Mouse (Mus musculus) heart, adult 2 months (tissue): ENCODE results near the gene Mef2a. TPM values are rescaled to one million over a fixed set of nuclear protein-coding genes. Genes with fewer than 3 reads are reported as not detected.
A peak's percentile ranks its signal among the peaks of the same experiment; 100 is the strongest.

Experiments used
- DNase-seq, 2 experiments: peaks; one replicate each; pipeline ENCODE4 v3.0.0; 2021
- H3K27ac ChIP-seq: fragments of 200-600 bp; 2 replicates; pipeline ENCODE4 v1.8.1; 2022
- H3K27me3 ChIP-seq: fragments of 200-500 bp; 2 replicates; pipeline ENCODE4 v1.6.1; 2012; ENCODE audit warnings: mild to moderate bottlenecking, low read length, inconsistent platforms, mixed read lengths; ENCODE audit not compliant: control insufficient read depth, insufficient read depth
- H3K36me3 ChIP-seq: fragments of 200-500 bp; 2 replicates; pipeline ENCODE4 v1.6.1; 2012; ENCODE audit warnings: low read length, inconsistent platforms; ENCODE audit not compliant: control insufficient read depth, insufficient read depth
- H3K4me1 ChIP-seq: fragments of 200-500 bp; 2 replicates; pipeline ENCODE4 v1.6.1; 2011; ENCODE audit warnings: low read length; ENCODE audit not compliant: control insufficient read depth, insufficient read depth
- H3K4me3 ChIP-seq: fragments of 200-600 bp; 2 replicates; pipeline ENCODE4 v1.8.1; 2022
- H3K79me2 ChIP-seq: fragments of 200-500 bp; replicated peaks from 2 replicates; pipeline ENCODE4 v1.6.1; 2012; ENCODE audit warnings: mild to moderate bottlenecking, inconsistent platforms, low read length, moderate library complexity, mixed read lengths; ENCODE audit not compliant: control insufficient read depth, insufficient read depth
- H3K9ac ChIP-seq: fragments of 200-500 bp; 2 replicates; pipeline ENCODE4 v1.6.1; 2012; ENCODE audit warnings: low read depth, mild to moderate bottlenecking, control low read depth, inconsistent platforms, low read length, mixed read lengths
- CTCF ChIP-seq: fragments of 200-600 bp; IDR thresholded peaks from 2 replicates; pipeline ENCODE4 v1.8.1; 2022; ENCODE audit warnings: antibody characterized with exemption, mild to moderate bottlenecking, moderate library complexity
- EP300 ChIP-seq: fragments of 200-500 bp; IDR thresholded peaks from 2 replicates; pipeline ENCODE4 v1.6.1; 2011; ENCODE audit warnings: low read depth, low read length, control low read depth; ENCODE audit not compliant: insufficient read depth
- POLR2A ChIP-seq: fragments of 200-500 bp; IDR thresholded peaks from 2 replicates; pipeline ENCODE4 v1.6.1; 2011; ENCODE audit warnings: mild to moderate bottlenecking, low read depth, low read length, control low read depth; ENCODE audit not compliant: insufficient read depth
- WGBS: fragments of 180-500 bp; shearing (Covaris S2); methylation state at CpG from one replicate; pipeline ENCODE4 v1.1.7; 2018; 5-methylcytosine and 5-hydroxymethylcytosine counted together
- intact Hi-C: fragments of 180-260 bp; cut with DNase I; formaldehyde crosslinking; loops from one replicate; pipeline ENCODE4 v1.15.1; 2025
- polyA plus RNA-seq: library from polyadenylated mRNA; depleted of rRNA; stranded (reverse); fragments of >200 nt; gene quantifications from 2 replicates; pipeline ENCODE4 v1.2.3, GENCODE M21; 2012
- total RNA-seq, 2 experiments: library from RNA; stranded (reverse); gene quantifications; 2 replicates each; pipeline ENCODE4 v1.2.3; 2021

Gene Mef2a
- total and polyA plus RNA-seq, 3 experiments, result 73.4 to 141 (median 134) TPM

- intact Hi-C loops, result no loop called here
Measured at GRCm38 (mm10) chr7:67414766-67415165, 42.1 kb upstream of the Mef2a start.

GRCm38 (mm10) chr7:67412686-67413085 is 40.0 kb upstream of the Mef2a start:
- Histone ChIP-seq H3K4me3 (no peak overlapping the region), H3K27ac (no peak overlapping the region), H3K36me3 (no peaks in the 10 kb centered on the region), H3K27me3 (no peaks in the 10 kb centered on the region), H3K4me1 (no peaks in the 10 kb centered on the region; the same call in 1 of the 2 replicates), H3K79me2 (no peaks in the 10 kb centered on the region), H3K9ac (no peak overlapping the region)
- TF ChIP-seq EP300 (no peak), CTCF (no peak)
- 82% methylated on average over 10 of the region's 10 CpGs for WGBS
- intact Hi-C loops, result no loop called here
- DNase-seq, result no peak

More at GRCm38 (mm10) chr7:67414766-67415165, 42.1 kb upstream of the Mef2a start:
- Histone ChIP-seq H3K4me3 (no peak overlapping the region), H3K79me2 (no peaks in the 10 kb centered on the region), H3K27ac (peak overlapping the region; percentile 67), H3K27me3 (no peaks in the 10 kb centered on the region), H3K9ac (no peak overlapping the region), H3K36me3 (no peaks in the 10 kb centered on the region), H3K4me1 (peaks cover 1% of the 10 kb centered on the region)
- TF ChIP-seq EP300, result peak; percentile 61; the same call in 1 of the 2 replicates
- TF ChIP-seq POLR2A, result no peak
- DNase-seq, result peak in 1 of 2 experiments; percentile 53
- 39% methylated on average over 8 of the region's 8 CpGs for WGBS

- no peak overlapping the region for H3K27ac ChIP-seq
- DNase-seq, result no peak
- no peak for TF ChIP-seq CTCF
- H3K79me2 ChIP-seq, result no peaks in the 10 kb centered on the region
- intact Hi-C loops, result no loop called here
- 94% methylated on average over 2 of the region's 2 CpGs for WGBS
- H3K4me1 ChIP-seq, result no peaks in the 10 kb centered on the region
- no peak overlapping the region for H3K9ac ChIP-seq
- no peaks in the 10 kb centered on the region for H3K36me3 ChIP-seq
- H3K27me3 ChIP-seq, result no peaks in the 10 kb centered on the region
- H3K4me3 ChIP-seq, result no peak overlapping the region
Measured at GRCm38 (mm10) chr7:67407019-67407418, 34.4 kb upstream of the Mef2a start.

- Histone ChIP-seq H3K4me3 (no peak overlapping the region), H3K4me1 (no peaks in the 10 kb centered on the region; the same call in 1 of the 2 replicates), H3K36me3 (no peaks in the 10 kb centered on the region), H3K79me2 (no peaks in the 10 kb centered on the region), H3K27me3 (no peaks in the 10 kb centered on the region), H3K9ac (no peak overlapping the region), H3K27ac (no peak overlapping the region)
- 98% methylated on average over 2 of the region's 2 CpGs for WGBS
- TF ChIP-seq POLR2A (no peak), EP300 (no peak), CTCF (no peak)
- intact Hi-C loops, result no loop called here
- no peak for DNase-seq
Measured at GRCm38 (mm10) chr7:67404176-67404575, 31.5 kb upstream of the Mef2a start.

GRCm38 (mm10) chr7:67402353-67402752 is 29.7 kb upstream of the Mef2a start:
- H3K9ac ChIP-seq, result no peak overlapping the region
- no peak for DNase-seq
- no peak overlapping the region for H3K27ac ChIP-seq
- WGBS, result 90% methylated on average over 7 of the region's 7 CpGs
- no peaks in the 10 kb centered on the region; the same call in 1 of the 2 replicates for H3K4me1 ChIP-seq
- intact Hi-C loops, result no loop called here
- H3K4me3 ChIP-seq, result no peak overlapping the region
- TF ChIP-seq POLR2A (no peak), CTCF (no peak), EP300 (no peak)
- no peaks in the 10 kb centered on the region for H3K27me3 ChIP-seq
- H3K36me3 ChIP-seq, result no peaks in the 10 kb centered on the region
- no peaks in the 10 kb centered on the region for H3K79me2 ChIP-seq

- H3K9ac ChIP-seq, result no peak overlapping the region
- no peaks in the 10 kb centered on the region; the same call in 1 of the 2 replicates for H3K4me1 ChIP-seq
- TF ChIP-seq POLR2A, result no peak
- no peak for TF ChIP-seq EP300
- TF ChIP-seq CTCF, result no peak
- no peaks in the 10 kb centered on the region for H3K27me3 ChIP-seq
- WGBS, result 34% methylated on average over 5 of the region's 5 CpGs
- H3K79me2 ChIP-seq, result no peaks in the 10 kb centered on the region
- DNase-seq, result no peak
- intact Hi-C loops, result no loop called here
- H3K36me3 ChIP-seq, result no peaks in the 10 kb centered on the region
- H3K4me3 ChIP-seq, result no peak overlapping the region
- no peak overlapping the region for H3K27ac ChIP-seq
Measured at GRCm38 (mm10) chr7:67401379-67401778, 28.7 kb upstream of the Mef2a start.

- no peak for TF ChIP-seq POLR2A
- TF ChIP-seq EP300, result no peak
- no peak for TF ChIP-seq CTCF
- H3K36me3 ChIP-seq, result no peaks in the 10 kb centered on the region
- WGBS, result 64% methylated on average over 5 of the region's 5 CpGs
- peak overlapping the region; percentile 7; the same call in 1 of the 2 replicates for H3K27ac ChIP-seq
- H3K27me3 ChIP-seq, result no peaks in the 10 kb centered on the region
- DNase-seq, result no peak
- intact Hi-C loops, result no loop called here
- H3K4me3 ChIP-seq, result no peak overlapping the region
- no peaks in the 10 kb centered on the region for H3K79me2 ChIP-seq
- H3K4me1 ChIP-seq, result no peaks in the 10 kb centered on the region
- no peak overlapping the region for H3K9ac ChIP-seq
Measured at GRCm38 (mm10) chr7:67390760-67391159, 18.1 kb upstream of the Mef2a start.
